Mouse (Mus musculus): ENCODE data around the gene Cryga.

DNA sequence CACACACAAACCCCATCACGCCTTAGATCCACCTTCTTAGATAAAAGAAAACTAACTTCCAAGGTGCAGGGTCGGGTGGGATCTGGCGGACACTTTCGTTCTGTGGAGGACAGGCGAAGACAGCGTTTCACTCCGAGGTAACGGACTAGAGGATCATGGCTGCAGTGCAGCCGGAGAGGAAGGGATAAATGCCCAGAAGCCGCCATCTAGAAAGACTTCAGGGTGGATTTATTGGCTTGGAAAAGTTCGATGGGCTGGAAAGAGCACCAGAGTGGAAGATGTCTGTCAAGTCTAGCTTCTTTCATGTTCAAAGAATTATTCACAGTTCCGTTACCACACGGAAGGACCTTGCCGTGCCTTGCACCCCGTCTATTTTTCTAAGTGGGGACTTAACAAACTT, 39.0 kb downstream of the Cryga start:
- no peak for TF ChIP-seq GATA1 (IDR thresholded peaks at IDR 0.05; ENCODE audit: borderline replicate concordance, low read length)
- TF ChIP-seq FLI1 (IDR thresholded peaks at IDR 0.05; ENCODE audit: low read length), result no peak
